Mouse (Mus musculus) myocyte (in vitro differentiated cells): ENCODE measurements at regions not wholly inside any gene's neighbourhood (a gene's known extent, or its start where the extent isn't known, plus 50 kb on each side); places are given as distances from the start of the nearest gene placed in this dataset.

Experiments
- H3K27me3 ChIP-seq: one replicate; pipeline ENCODE4 v1.6.1; 2011; ENCODE audit not compliant: control insufficient read depth, insufficient read depth, insufficient read length
- H3K36me3 ChIP-seq: one replicate; pipeline ENCODE4 v1.6.1; 2011; ENCODE audit not compliant: control insufficient read depth, insufficient read depth
- H3K4me2 ChIP-seq: one replicate; pipeline ENCODE4 v1.6.1; 2011; ENCODE audit warnings: low read depth, control low read depth
- H3K4me3 ChIP-seq: one replicate; pipeline ENCODE4 v1.5.1; 2011; ENCODE audit warnings: mild to moderate bottlenecking, control low read depth, moderate library complexity
- H3K79me2 ChIP-seq: one replicate; pipeline ENCODE4 v1.6.1; 2011; ENCODE audit not compliant: control insufficient read depth, insufficient read depth
- H3ac ChIP-seq: one replicate; pipeline ENCODE4 v1.6.1; 2011; ENCODE audit not compliant: control insufficient read depth, insufficient read length
- MYOD1 ChIP-seq, 3 experiments: IDR thresholded peaks; one replicate each; pipeline ENCODE4 v1.6.1; 2011; ENCODE audit warnings: control low read depth in 2 of 3, low read depth in 2 of 3, mild to moderate bottlenecking in 2 of 3, moderate library complexity in 1 of 3; ENCODE audit not compliant: insufficient read length in 2 of 3, control insufficient read depth in 1 of 3
- MYOG ChIP-seq, 3 experiments: IDR thresholded peaks; one replicate each; pipeline ENCODE4 v1.6.1; 2011; ENCODE audit warnings: control low read depth in 2 of 3, low read depth in 2 of 3, mild to moderate bottlenecking in 2 of 3; ENCODE audit not compliant: insufficient read length in 2 of 3, control insufficient read depth in 1 of 3, insufficient read depth in 1 of 3

- no peaks in the 10 kb centered on the region for H3K36me3 ChIP-seq
- TF ChIP-seq MYOG (IDR thresholded peaks at IDR 0.05; ENCODE audit: control insufficient read depth in 1 of 3, insufficient read depth in 1 of 3, insufficient read length in 2 of 3, low read depth in 2 of 3) (no peak), MYOD1 (IDR thresholded peaks at IDR 0.05; ENCODE audit: control insufficient read depth in 1 of 3, insufficient read length in 2 of 3, low read depth in 2 of 3) (peak in 1 of 3 experiments; percentile 14)
These were observed 311.6 kb upstream of the Lrrc4c start for GRCm38 (mm10) chr2:96006204-96006868.

More at GRCm38 (mm10) chr2:96006204-96006868, 311.6 kb upstream of the Lrrc4c start:
- no peak overlapping the region for H3K4me2 ChIP-seq
- H3ac ChIP-seq, result no peak overlapping the region
- H3K27me3 ChIP-seq, result no peaks in the 10 kb centered on the region
- H3K79me2 ChIP-seq, result no peaks in the 10 kb centered on the region
- no peak overlapping the region for H3K4me3 ChIP-seq
